Mouse (Mus musculus) stomach, embryonic 15.5 days (tissue): ENCODE measurements at regions not wholly inside any gene's neighbourhood (a gene's known extent, or its start where the extent isn't known, plus 50 kb on each side); places are given as distances from the start of the nearest gene placed in this dataset.
A peak's percentile ranks its signal among the peaks of the same experiment; 100 is the strongest.

Experiments used
- ATAC-seq: fragments of 200-750 bp; cut with Nextera tagmentation; 2 replicates; pipeline ENCODE4 v1.8.0; 2017; ENCODE audit warnings: low read depth, moderate number of reproducible peaks, moderate TSS enrichment; ENCODE audit not compliant: insufficient read depth, low FRiP score
- H3K27ac ChIP-seq: fragments of 300-500 bp; sonication (generic); 2 replicates; pipeline ENCODE4 v1.5.1; 2015; ENCODE audit warnings: mild to moderate bottlenecking, inconsistent platforms
- H3K27me3 ChIP-seq: fragments of 300-500 bp; sonication (generic); replicated peaks from 2 replicates; pipeline ENCODE4 v1.6.1; 2015; ENCODE audit warnings: inconsistent platforms
- H3K36me3 ChIP-seq: fragments of 300-500 bp; sonication (generic); 2 replicates; pipeline ENCODE4 v1.6.1; 2015; ENCODE audit warnings: inconsistent platforms
- H3K4me1 ChIP-seq: fragments of 300-500 bp; sonication (generic); 2 replicates; pipeline ENCODE4 v1.6.1; 2015; ENCODE audit warnings: inconsistent platforms
- H3K4me2 ChIP-seq: fragments of 300-500 bp; sonication (generic); 2 replicates; pipeline ENCODE4 v1.6.1; 2015; ENCODE audit warnings: mild to moderate bottlenecking, inconsistent platforms
- H3K4me3 ChIP-seq: fragments of 300-500 bp; sonication (generic); replicated peaks from 2 replicates; pipeline ENCODE4 v1.5.1; 2015; ENCODE audit warnings: inconsistent platforms
- H3K9ac ChIP-seq: fragments of 300-500 bp; sonication (generic); 2 replicates; pipeline ENCODE4 v1.6.1; 2015; ENCODE audit warnings: inconsistent platforms
- H3K9me3 ChIP-seq: fragments of 300-500 bp; sonication (generic); 2 replicates; pipeline ENCODE4 v1.6.1; 2016; ENCODE audit warnings: inconsistent platforms
- WGBS: fragments of 180-500 bp; shearing (Covaris S2); methylation state at CpG from one replicate; pipeline ENCODE4 v1.1.7; 2015; 5-methylcytosine and 5-hydroxymethylcytosine counted together

DNA sequence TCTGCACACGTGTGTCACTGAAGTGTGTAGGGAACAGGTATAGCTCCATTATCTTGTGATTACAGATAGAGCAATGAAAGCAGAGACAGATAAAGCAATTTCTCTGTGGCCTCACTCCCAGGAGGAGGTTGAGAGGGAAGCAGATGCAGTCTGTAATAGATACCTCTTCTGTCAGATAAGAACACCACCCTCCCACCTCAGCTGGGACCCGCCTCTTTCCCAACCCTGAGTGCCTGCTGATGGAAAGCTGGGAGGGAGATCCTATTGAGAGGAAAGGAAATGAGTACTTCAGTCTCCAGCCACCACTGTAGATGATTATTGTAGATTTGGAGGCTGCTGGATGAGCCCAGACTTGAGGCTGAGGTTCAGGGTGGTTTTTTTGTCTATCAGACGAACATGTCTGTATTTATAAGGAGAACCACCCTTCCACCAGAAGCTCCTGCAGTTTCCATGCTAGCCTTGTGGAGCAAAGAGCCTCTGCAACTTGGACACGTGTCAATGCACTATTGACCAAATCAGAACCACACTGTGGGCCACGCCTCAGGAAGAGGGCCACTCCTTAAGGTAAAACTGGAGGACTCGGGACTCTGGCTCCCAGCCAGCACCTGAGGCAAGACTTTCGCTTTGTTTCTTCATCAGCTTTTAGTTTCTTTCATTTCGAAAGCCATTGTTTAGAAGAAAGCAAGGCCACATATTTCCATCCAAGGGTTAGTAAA lies 55.3 kb upstream of the Plekha5 start:
- Histone ChIP-seq H3K36me3 (no peaks in the 10 kb centered on the region), H3K9me3 (no peaks in the 10 kb centered on the region), H3K27ac (peak overlapping the region; percentile 16; the same call in 1 of the 2 replicates), H3K4me3 (no peak overlapping the region), H3K4me1 (no peaks in the 10 kb centered on the region), H3K27me3 (no peaks in the 10 kb centered on the region), H3K9ac (no peak overlapping the region), H3K4me2 (no peak overlapping the region)
- 59% methylated on average over 8 of the region's 8 CpGs for whole genome bisulfite sequencing
- peak; percentile 79 for ATAC-seq

GRCm38 (mm10) chr6:140367303-140367702 lies 56.6 kb upstream of the Plekha5 start:
- H3K9ac ChIP-seq: no peak overlapping the region

DNA sequence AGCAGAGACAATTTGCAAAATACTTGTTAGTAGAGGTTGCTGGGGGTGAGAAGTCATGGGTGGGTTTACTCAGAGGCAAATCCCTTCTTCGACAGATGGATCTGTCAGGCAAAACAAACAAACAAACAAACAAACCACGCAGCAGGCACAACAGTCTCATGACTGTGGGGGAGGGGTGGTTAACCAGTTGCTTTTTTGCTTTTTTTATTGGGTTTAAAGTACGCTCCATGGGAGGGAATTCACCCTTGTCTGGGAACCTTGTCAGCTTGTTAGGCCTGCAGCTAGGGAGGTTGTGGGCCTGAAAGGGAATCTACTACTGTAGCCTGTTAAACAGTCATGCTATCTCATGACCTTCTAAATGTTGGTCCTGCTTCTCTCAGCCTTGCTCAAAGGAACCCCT lies 57.1 kb upstream of the Plekha5 start:
- WGBS: 43% methylated on average over 3 of the region's 3 CpGs
- H3K27ac ChIP-seq: no peak overlapping the region
- no peak overlapping the region for H3K4me2 ChIP-seq
- no peak for ATAC-seq
- no peaks in the 10 kb centered on the region for H3K4me1 ChIP-seq
- no peak overlapping the region for H3K4me3 ChIP-seq
- H3K36me3 ChIP-seq: no peaks in the 10 kb centered on the region
- H3K9ac ChIP-seq: no peak overlapping the region
- no peaks in the 10 kb centered on the region for H3K9me3 ChIP-seq
- H3K27me3 ChIP-seq: no peaks in the 10 kb centered on the region

More at GRCm38 (mm10) chr6:140367303-140367702, 56.6 kb upstream of the Plekha5 start:
- H3K4me2 ChIP-seq: no peak overlapping the region
- no peaks in the 10 kb centered on the region for H3K36me3 ChIP-seq
- peak; percentile 66 for ATAC-seq
- no peak overlapping the region for H3K4me3 ChIP-seq
- no peaks in the 10 kb centered on the region for H3K4me1 ChIP-seq
- WGBS: 81% methylated on average over 6 of the region's 6 CpGs
- H3K27me3 ChIP-seq: no peaks in the 10 kb centered on the region
- no peak overlapping the region for H3K27ac ChIP-seq
- H3K9me3 ChIP-seq: no peaks in the 10 kb centered on the region

DNA sequence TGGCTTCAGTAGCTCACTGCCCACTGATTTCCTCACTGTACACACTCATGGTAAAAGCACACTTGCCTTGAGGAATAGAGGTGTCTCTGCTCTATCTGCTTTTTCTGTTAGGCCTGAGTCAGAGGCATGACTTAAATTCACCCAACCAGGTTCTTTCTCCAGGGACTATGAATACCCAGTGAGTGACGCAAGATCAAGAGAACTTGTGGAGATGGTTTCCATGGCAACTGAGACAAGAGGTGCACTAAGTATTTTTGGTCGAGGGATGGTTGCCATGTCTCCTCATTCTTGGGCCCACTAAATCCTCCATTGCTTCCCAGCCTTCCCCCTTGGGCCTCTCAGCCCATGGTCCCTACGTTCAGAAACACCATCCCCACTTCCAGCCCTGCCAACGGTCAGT lies 62.9 kb upstream of the Plekha5 start:
- WGBS: 78% methylated on average over 4 of the region's 4 CpGs
- Histone ChIP-seq H3K9ac (no peak overlapping the region), H3K4me2 (no peak overlapping the region), H3K27ac (no peak overlapping the region), H3K4me3 (no peak overlapping the region), H3K36me3 (no peaks in the 10 kb centered on the region), H3K4me1 (no peaks in the 10 kb centered on the region), H3K9me3 (no peaks in the 10 kb centered on the region), H3K27me3 (no peaks in the 10 kb centered on the region)
- no peak for ATAC-seq

DNA sequence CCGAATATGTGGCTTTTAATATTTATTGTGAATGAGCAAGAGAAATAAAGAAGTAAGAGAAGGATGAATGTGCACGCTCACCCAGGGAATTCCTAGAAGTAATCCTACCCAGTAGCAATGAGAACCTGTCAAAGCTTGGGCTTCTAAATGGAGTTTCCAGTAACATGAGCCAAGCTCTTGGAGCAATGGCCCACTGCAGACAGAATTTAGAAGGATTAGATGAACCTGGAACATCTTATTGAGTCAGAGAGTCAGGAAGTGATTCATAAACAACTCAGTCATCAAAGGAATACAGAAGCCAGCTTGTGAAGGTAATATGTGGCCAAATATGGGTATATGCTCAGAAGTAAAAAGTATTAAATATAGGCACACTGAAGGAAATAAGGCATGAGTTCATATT lies 66.0 kb upstream of the Plekha5 start:
- Histone ChIP-seq H3K9ac (no peak overlapping the region), H3K36me3 (no peaks in the 10 kb centered on the region), H3K4me2 (no peak overlapping the region), H3K27me3 (no peaks in the 10 kb centered on the region), H3K4me3 (no peak overlapping the region), H3K4me1 (no peaks in the 10 kb centered on the region), H3K27ac (no peak overlapping the region), H3K9me3 (no peaks in the 10 kb centered on the region)
- ATAC-seq: no peak
- WGBS: 54% methylated on average over 2 of the region's 2 CpGs

DNA sequence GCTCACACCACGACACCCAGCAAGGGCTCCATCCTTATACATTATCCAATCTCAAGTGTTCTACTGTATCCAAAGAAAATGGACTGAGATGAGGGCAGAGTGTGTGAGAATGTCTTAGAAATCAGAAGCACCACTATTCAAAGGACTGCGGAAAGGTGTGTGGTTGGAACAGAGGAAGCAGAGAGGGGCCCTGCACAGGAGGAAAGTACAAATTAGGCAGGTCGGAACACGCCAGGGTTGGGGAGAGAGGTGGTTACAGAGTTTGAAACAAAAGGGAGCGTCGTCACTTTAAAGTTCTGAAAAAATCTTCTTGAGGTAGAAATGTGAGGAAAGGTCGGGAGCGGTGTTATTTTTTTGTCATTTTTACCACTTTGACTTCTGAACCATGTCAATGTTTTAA lies 66.6 kb upstream of the Plekha5 start:
- Histone ChIP-seq H3K9ac (no peak overlapping the region), H3K4me3 (no peak overlapping the region), H3K27me3 (no peaks in the 10 kb centered on the region), H3K27ac (no peak overlapping the region), H3K4me1 (no peaks in the 10 kb centered on the region), H3K4me2 (no peak overlapping the region), H3K36me3 (no peaks in the 10 kb centered on the region), H3K9me3 (no peaks in the 10 kb centered on the region)
- WGBS: 72% methylated on average over 8 of the region's 8 CpGs
- no peak for ATAC-seq

- no peaks in the 10 kb centered on the region for H3K27me3 ChIP-seq
- no peak for ATAC-seq
- 43% methylated on average over 6 of the region's 6 CpGs for WGBS
- H3K27ac ChIP-seq: no peak overlapping the region
- H3K4me2 ChIP-seq: no peak overlapping the region
- no peak overlapping the region for H3K9ac ChIP-seq
- no peak overlapping the region for H3K4me3 ChIP-seq
- H3K4me1 ChIP-seq: no peaks in the 10 kb centered on the region
- H3K9me3 ChIP-seq: no peaks in the 10 kb centered on the region
- H3K36me3 ChIP-seq: no peaks in the 10 kb centered on the region
Observed at GRCm38 (mm10) chr6:140354082-140354481, 69.8 kb upstream of the Plekha5 start.

- no peak for ATAC-seq
- no peak overlapping the region for H3K4me3 ChIP-seq
- no peaks in the 10 kb centered on the region for H3K36me3 ChIP-seq
- H3K27me3 ChIP-seq: no peaks in the 10 kb centered on the region
- no peak overlapping the region for H3K9ac ChIP-seq
- no peak overlapping the region for H3K4me2 ChIP-seq
- H3K27ac ChIP-seq: no peak overlapping the region
- 62% methylated on average over 6 of the region's 6 CpGs for WGBS
- H3K9me3 ChIP-seq: no peaks in the 10 kb centered on the region
- H3K4me1 ChIP-seq: no peaks in the 10 kb centered on the region
Observed at GRCm38 (mm10) chr6:140353610-140354009, 70.2 kb upstream of the Plekha5 start.

DNA sequence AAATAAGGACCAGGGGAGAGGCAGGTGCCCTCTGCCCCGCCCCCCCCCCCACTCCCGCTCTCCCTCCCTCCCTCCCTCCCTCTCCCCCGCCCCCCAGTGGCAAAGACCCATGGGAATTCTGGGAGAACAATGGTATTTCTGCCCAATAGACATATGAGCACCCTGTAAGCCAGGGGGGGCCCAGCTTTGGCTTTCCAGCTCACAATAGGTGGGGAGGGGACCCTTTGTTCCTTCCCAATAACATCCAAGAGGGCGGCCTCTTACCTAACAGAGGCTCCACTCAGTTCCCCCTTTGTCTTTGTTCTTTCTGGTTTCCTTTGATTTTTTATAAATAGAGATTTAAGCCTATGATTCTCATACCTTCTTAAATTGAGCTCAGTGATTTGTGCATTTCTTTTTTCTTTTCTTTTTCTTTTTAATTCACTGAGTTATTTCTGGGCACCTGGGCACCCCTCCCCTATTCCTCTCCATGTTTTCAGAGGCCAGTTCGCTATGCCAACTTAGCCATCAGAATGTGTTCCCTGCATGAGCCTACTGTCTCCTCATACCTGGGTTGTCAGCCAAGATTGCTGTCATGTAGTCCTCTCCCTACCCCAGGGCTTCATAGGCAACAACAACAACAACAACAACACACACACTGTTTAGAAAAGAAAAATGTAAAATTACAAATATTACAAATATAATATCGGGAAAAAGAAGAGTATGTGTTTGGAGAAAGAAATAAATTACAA lies 72.3 kb upstream of the Plekha5 start:
- Histone ChIP-seq H3K36me3 (no peaks in the 10 kb centered on the region), H3K4me2 (no peak overlapping the region), H3K9ac (no peak overlapping the region), H3K9me3 (no peaks in the 10 kb centered on the region), H3K27ac (no peak overlapping the region), H3K4me3 (no peak overlapping the region), H3K4me1 (no peaks in the 10 kb centered on the region), H3K27me3 (no peaks in the 10 kb centered on the region)
- ATAC-seq: no peak
- 79% methylated on average over 4 of the region's 6 CpGs for WGBS

GRCm38 (mm10) chr6:140348578-140348977 lies 75.3 kb upstream of the Plekha5 start:
- Histone ChIP-seq H3K27ac (no peak overlapping the region), H3K9ac (no peak overlapping the region), H3K4me1 (no peaks in the 10 kb centered on the region), H3K4me3 (no peak overlapping the region), H3K9me3 (no peaks in the 10 kb centered on the region), H3K27me3 (no peaks in the 10 kb centered on the region), H3K4me2 (no peak overlapping the region), H3K36me3 (no peaks in the 10 kb centered on the region)
- 87% methylated on average over 16 of the region's 16 CpGs for WGBS
- no peak for ATAC-seq

DNA sequence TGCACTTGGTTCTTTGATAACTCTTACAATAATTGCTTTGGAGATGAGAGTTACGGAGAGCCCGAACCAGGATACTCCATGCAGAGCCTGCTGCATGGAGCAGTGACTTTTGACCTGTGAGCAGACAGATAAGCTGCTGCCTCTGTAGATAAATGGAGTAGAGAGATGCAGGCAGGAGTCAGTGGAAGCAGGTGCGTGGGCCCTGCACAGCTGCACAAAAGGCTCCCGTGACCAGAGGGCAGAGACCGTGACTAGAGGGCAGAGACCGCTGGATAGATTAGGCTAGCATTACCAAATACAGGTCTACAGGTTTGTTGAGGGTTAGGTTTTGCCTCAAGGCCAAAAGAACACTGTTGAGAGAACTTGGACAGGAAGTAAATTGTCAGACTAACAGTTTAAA lies 76.9 kb upstream of the Plekha5 start:
- no peaks in the 10 kb centered on the region for H3K9me3 ChIP-seq
- no peak overlapping the region for H3K4me2 ChIP-seq
- no peaks in the 10 kb centered on the region for H3K36me3 ChIP-seq
- H3K4me3 ChIP-seq: no peak overlapping the region
- H3K9ac ChIP-seq: no peak overlapping the region
- no peaks in the 10 kb centered on the region for H3K4me1 ChIP-seq
- H3K27ac ChIP-seq: no peak overlapping the region
- H3K27me3 ChIP-seq: no peaks in the 10 kb centered on the region
- WGBS: 56% methylated on average over 6 of the region's 6 CpGs
- no peak for ATAC-seq

DNA sequence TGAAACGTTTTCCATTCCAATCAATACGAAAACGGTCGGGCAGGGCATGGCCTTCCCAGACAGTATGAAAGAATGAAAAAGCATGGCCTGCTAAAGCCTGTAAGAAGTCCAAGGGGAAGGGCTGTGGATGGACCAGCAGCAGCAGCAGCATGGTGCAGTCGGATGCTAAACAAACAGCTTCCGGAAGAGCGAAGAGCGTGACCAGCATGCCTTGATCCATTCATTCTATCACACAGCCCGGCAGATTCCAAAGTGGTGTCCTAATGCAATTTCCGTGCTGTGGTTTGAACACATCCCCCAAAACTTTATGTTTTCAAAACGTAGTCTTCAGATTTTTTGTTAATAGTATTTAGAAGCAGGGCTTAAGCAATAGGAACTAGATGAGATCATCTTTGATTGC lies 80.2 kb upstream of the Plekha5 start:
- H3K4me1 ChIP-seq: no peaks in the 10 kb centered on the region
- H3K9ac ChIP-seq: no peak overlapping the region
- H3K4me3 ChIP-seq: no peak overlapping the region
- H3K27me3 ChIP-seq: no peaks in the 10 kb centered on the region
- H3K9me3 ChIP-seq: no peaks in the 10 kb centered on the region
- no peak for ATAC-seq
- H3K36me3 ChIP-seq: no peaks in the 10 kb centered on the region
- H3K27ac ChIP-seq: no peak overlapping the region
- 64% methylated on average over 11 of the region's 11 CpGs for WGBS
- no peak overlapping the region for H3K4me2 ChIP-seq
